Mouse (Mus musculus) layer of hippocampus, adult 9-10 months (tissue): ENCODE data around the gene Ikbke.
"Not testable (repeated sequence)": the region's sequence is repeated elsewhere in the genome, so short reads cannot be mapped to it uniquely, and the experiment has no call there.

Experiments used
- DNase-seq: peaks from one replicate; pipeline ENCODE4 v3.0.0; 2022; ENCODE audit warnings: low spot score

Gene Ikbke

DNA sequence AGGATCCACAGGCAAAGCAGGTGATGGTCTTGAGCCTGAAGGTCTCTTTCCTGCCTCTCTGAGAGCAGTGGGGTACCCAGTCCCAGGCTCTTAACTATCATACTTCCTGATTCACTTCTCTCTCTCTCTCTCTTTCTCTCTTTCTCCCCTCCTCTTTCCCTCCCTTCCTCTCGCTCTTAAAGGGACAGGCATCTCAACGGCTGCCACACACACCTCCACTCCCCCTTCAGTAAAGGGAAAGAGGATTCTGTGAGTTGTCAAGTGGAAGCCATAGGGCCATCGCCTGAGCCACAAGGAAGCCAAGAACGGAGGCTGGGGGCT is at the start of gene Ikbke:
Gene Ikbke, minus strand, starts transcription at position 151 of the 321 bp plus-strand sequence.
- no peak for DNase-seq

DNA sequence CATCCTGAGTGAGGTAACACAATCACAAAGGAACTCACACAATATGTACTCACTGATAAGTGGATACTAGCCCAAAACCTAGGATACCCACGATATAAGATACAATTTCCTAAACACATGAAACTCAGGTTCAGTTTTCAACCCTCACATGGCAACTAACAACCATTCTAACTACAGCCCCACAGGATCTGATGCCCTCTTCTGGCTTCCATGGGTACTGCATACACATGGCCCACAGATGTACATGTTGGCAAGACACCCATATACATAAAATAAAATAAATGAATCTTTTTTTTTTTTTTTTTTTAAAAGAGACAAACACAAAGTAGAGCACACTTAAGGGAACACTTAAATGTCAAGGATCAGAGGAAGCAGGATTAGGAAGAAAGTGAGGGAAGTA is 49.7 kb upstream of the Ikbke start:
- DNase-seq = not testable (repeated sequence)

DNA sequence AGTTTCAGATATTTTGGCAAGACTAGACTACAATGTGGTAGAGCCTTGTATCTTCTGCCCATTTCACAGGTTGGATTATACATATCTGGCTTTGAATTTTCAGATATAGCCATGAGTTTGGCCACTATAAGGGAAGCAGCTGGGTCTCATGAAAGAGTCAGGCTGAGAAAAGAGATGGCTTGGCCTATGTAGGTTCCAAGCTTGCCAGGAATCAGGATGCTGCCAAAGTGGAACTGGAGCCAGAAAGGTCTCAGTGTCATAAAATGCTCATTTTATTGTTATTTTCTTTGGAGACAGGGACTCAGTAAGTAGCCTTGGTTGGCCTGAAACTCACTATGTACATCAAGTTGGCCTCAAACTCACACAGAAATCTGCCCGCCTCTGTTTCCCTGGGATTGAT is 47.8 kb upstream of the Ikbke start:
- DNase-seq = no peak

DNA sequence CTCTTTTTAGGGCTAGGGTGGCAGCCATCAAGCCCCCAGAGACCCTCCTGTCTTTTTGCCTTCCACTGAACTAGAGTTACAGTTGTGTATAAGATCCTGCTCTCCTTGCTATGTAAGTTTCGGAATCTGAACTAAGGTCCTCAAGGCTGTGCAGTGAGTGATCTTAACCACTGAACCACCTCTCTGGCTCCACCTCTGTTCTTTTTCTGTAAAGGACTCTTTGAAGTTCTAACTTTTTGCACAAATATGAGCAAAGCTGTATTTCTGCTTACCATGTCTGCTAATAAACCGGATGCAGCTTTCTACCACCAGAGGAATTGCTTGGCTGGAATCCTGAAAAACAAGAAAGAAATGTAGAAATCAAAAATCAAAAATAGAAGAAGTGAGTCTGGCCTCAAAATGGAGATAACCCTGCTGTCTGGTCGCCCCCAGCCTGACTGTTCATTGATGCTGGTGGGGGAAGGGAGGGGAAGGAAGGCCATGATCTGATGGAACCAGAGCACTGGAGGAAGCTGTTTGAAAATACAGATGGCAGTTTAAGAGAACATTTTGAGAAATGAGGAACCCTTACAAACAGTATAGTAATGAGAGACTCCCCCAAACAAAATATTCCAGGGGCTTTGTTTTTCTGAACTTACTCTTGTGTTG is 45.5 kb upstream of the Ikbke start:
- no peak for DNase-seq

DNA sequence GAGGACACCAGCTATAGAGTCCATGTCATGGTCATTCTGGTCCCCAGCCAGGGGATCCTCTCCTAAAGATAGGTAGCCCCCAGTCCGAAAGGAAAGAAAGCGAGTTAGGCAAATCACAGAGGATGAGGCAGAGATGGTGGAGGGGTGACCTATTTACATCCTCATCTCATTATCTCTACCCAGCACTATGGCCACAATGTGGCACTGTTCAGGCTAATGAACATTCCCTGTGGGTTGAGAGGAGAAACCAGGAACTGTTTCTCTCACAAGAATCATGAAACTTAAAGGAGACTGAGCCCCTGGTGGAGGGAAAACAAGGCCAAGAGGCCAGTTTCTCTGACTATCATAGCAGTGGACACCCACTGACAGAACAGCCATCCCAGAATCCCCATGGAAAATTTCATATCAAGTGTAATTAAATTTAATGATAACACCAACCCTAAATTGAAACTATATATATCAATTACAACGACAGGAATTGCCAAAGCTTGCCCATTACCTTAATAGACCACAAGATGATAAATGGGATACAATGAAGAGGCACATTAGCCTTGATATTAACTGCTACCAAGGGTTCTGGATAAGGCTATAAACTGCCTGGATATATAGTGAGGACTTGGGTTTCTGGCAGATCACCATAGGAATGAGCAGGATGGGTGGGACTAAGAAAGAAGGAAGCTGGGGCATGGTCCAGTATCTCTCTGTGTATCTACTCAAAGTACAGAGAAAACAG is 40.4 kb upstream of the Ikbke start:
- no peak for DNase-seq

DNA sequence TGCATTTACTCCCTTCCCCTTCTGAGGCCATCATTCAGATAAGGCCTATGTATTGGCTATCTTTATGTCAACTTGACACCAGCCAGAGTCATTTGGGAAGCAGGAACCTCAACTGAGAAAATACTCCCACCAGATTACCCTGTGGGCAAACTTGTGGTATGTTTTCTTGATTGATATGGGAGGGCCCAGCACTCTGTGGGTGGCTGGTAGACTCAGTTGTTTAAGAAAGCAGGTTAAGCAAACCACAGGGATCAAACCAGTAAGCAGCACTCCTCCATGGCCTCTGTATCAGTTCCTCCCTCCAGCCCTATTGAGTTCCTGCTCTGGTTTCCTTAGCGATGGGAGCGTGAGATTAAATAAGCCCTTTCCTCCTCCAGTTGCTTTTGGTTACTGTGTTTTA is 39.0 kb upstream of the Ikbke start:
- DNase-seq = no peak

DNA sequence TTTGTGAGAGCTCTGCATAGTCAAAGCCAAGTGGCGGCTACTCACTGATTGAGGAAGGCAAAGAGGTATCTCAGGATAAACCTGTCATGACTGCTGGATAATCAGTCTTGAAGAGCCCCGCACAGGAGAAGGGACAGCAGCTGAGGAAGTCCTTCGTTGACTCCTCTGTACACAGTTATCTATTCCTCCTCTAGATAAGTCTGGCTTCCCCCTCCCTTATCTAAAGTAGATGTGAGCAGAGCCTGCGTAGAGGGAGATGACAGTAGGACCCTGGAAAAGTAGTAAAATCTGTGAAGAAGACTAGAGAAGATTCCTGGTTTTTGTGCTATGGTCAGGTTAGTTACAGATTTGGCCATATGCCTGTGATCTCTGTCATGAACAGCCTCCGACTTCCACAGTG is 38.2 kb upstream of the Ikbke start:
- DNase-seq = no peak

DNA sequence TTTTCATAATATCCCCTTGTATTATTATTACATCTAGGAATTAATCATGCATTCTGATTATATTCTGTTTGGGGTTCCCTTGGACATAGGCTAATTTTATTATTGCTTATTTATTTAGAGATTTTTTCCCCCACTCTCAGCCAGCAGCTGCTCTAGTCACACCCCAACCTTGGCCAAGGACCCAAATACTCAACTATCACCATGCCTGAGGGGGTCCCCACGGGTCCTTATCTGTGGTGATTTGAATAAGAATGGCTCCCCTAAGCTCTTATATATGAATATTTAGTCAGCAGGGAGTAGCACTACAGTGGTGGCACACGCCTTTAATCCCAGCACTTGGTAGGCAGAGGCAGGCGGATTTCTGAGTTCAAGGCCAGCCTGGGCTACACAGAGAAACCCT is 31.9 kb upstream of the Ikbke start:
- DNase-seq = no peak

DNA sequence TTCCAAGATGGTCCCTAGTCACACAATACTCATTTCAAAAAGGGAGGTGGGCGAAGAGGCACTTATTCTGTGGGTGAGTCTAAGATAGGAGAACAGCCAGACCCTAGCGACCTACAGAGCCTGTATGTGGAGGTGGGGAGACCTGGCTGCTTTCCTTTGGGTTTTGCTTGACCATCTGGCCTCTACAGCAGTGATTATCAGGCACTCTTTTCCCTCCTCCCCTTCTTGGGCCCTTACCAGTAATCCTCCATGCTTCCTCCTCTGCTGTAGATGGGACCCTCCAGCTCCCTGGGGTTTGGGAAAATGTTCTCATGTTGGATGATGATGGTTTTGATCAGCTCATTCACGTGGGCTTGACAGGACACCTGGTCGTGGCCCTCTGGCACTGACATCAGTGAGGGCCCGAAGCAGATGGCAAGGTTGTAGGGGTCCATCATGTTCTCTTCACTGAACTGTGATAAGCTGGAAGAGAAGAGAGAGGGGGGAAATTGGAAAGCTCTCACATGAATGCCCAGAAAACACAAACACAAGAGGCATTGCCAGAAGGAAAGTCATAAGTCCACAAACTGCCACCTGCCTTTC is 30.9 kb upstream of the Ikbke start:
- DNase-seq = no peak

DNA sequence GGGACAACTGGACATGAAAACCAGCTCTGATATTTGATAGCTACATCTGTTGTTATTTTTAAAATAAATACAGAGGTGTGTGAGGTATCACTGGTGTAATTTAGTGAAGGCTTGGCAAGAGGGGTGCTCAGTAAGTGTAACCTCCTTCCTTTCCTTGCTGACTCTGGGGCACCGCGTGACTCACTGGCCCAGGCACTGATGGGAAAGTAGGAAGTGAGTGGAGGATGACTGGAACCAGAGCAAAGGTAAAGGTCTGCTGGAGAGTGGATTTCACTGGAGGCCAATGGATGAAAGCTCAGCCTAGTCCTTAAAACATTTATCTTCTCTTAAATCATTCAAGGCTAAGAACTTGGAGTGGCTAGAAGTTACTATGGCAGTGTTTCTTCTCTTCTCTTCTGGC is 21.3 kb upstream of the Ikbke start:
- no peak for DNase-seq

DNA sequence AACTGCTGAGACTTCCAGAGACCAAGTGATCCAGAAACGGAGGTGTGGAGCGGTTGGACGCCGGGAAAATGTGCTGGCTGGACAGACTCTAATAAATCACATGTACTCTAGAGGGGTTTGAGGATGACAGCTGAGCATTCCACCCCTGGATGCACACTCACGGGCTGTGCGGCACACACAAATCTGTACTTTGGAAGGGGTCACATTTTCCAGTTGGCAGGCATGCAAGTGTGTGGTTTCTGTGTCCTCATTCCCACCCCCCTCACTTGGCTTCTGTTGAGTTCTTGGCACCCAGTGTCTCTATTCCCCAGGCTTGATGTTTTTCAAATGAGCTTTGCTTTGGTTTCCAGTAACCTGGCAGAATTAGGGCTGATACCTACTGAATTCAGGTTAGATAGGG is 20.4 kb upstream of the Ikbke start:
- no peak for DNase-seq

DNA sequence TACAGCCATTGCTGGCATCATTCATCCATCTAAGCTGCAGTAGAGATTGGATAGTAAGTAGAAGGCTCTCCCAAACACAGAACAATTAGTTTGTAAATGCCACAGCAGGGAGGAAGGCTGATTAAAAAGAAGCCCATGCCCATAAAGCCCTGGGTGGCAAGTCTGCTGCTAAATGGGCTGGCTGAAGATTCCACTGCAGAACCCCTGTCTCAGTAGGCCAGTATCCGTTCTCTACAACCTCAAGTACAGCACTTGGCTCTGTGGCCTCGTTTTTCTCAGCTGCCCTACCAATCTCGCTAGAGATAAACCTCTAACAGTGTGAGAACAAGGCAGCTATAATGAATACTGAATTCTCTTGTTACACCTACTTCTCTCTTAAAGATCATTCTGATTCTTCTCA is 19.8 kb upstream of the Ikbke start:
- DNase-seq = no peak

DNA sequence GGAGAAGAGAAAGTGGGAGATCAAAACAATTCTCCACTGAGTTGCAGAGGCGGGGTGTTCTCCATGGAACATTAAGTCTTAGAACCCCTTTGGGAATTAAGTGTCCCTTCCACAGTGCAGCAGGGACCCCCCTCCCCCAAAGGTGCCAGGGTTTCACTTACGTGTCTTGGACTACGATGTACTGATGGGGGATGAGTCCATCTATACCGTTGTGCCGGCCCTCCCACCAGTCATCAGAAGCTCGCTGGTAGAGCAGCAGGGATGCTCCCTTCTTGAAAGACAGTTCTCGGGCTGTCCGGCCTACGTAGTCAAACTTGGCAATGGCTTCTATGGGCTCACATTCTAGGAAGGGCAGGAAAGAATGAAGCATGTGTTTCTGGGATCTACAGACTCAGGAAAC is 18.8 kb upstream of the Ikbke start:
- DNase-seq = no peak

DNA sequence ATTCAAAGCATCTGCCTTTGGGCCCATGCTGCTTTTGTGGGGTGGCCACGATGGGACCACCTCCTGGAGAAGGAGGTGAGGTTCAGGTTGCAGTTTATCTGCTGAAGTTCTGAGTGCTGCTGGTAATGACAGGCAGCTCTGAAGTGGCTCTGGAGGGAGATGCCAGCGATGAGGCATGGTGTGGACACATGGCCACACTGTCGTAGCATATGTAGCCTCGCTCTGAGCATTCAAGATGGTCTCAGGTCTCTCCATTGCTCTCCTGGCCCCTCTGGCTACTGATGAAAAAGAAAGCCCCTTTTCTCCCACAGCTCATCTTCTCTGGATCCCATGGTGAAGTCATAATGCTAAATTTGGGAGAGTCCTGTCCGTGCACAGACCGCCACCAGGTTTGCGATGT is 17.3 kb upstream of the Ikbke start:
- DNase-seq = no peak

DNA sequence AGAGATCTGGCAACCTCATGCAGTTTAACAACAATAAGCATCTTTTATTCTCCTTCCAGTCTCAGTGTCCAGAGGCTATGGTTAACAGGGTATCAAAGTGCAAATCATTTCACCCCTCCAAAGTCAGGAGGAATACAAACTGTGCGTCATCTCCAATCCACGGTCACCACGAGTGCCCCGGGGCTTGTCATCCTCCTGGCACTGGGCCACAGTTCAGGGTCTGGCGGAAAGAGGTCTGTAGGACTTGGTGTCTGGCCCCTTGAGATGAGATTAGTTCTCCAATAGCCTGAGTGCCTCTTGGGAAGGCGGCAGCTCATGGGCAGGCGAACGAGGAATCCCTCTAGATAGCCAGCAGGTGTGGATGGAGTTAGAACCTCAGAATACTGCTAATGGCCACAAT is 15.8 kb upstream of the Ikbke start:
- DNase-seq = no peak

DNA sequence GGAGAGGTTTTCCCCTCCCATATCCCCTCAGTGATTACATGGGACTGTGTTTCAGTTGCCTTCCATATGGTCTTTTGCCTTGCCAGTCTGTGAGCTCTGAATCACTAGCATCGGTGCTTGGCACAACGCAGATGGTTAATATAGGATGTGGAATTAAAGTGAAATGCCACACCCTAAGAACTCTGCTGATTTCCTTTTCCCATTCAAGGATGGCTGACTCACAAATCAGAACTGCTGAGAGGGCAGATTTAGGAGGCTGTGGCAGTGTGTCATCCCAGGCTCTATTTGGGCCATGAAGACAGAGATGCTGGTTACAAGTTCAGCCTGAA is 14.5 kb upstream of the Ikbke start:
- peak; percentile 40 for DNase-seq

DNA sequence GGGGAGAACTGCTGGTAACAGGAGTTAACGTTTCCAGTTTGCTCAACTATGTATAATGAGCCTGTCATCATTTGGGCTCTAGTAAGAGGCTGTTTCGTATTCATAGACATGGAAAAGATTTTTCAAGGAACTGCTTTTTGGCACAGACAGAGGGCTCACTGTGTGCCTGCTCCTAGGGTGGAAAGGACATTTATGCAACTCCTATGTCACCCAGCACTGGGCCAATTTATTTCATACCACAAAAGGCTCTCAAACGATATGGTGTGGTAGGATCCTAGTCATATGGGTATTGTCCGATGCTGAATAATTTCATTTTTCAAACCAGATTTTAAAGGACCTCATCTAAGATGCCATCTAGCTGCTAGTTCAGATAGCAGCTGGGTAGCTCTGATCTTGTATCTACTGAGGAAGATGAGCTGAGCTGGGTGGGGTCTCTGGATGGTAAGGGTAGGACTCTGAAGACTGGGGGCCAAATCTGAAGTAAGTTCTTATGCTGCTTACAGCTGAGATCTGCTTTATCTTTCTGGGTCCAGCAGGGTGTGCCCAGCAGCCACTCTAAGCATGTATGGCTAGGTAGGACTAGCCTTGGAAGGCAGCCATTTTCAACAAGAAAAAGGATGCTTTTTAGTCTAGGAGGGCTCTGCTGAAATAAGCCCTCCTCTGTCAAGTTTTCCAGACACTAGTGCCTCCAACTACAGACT is 14.0 kb upstream of the Ikbke start:
- no peak for DNase-seq

DNA sequence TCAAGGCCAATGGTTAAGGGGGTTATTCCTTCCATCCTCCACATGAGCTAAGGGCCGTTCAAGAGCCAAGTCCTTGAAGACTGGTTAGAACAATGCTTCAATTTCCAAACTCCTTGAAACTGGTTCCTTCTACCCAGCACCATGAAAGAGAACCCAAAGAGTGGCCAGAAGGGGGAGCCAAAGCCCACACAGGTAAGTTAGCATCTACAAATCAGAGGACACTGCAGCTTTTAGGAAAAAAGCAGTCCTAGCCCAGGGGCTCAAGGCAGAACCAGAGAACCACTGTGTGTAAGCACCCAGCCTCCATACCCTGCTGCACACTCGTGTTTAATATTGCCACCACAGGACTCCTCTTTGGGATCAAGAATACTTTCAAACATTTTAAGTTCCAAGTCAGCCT is 11.2 kb upstream of the Ikbke start:
- peak; percentile 63 for DNase-seq

DNA sequence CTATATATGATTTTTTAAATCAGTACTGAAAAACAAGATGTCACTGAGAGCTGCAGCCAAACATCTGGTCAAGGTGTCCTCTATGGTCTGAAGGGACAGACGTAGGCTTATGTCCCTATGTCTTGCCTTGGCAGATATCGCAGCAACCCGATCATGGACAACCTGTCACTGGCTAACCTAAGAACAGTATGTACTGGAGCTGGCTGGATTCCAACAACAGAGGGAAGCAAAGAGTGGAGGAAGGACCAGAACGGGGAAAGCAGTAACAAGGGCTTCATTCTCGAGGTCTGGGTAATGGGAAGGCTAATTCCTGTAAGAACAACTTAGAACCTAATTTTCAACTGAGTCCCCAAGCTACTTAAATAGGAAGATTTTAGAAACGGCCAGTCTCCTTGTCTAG is 9.5 kb upstream of the Ikbke start:
- no peak for DNase-seq

DNA sequence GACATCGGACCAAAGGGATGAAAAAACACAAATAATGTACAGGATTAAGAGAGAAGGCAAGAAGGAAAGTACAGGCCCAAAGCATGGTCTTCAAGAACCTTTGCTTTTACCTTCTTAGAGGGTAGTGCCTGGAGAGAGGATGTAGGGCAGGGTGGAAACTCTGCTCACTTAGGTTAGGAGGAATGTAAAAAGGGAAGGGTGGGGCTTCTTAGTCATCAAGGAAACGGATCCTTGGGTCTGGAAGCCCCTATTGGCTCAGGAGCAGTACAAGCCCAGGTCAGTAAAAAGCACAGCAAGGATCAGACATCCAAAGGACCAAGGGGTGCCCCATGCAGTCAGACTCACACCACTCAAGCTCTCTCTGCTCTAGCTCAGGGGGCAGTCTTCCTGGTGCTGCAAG is 7.9 kb upstream of the Ikbke start:
- no peak for DNase-seq

DNA sequence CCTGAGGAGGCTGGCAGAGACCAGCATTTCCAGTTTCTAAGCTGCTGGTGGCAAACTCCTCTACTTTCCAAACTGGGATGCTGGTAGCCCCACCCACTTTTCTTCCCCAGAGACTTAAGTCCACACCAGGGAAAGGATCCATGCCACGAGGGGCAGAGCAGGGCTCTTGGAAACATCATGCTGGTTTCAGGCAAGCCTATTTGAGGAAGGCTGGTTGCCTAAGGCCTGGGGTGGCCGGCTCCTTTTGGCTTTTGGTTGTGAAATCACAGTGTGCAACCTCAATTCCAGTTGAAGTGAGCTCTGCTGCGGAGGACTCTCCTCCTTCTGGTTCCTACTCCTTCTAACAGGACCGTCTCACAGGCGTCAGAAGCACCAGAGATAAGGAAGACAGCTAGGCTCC is 7.4 kb upstream of the Ikbke start:
- DNase-seq = no peak

DNA sequence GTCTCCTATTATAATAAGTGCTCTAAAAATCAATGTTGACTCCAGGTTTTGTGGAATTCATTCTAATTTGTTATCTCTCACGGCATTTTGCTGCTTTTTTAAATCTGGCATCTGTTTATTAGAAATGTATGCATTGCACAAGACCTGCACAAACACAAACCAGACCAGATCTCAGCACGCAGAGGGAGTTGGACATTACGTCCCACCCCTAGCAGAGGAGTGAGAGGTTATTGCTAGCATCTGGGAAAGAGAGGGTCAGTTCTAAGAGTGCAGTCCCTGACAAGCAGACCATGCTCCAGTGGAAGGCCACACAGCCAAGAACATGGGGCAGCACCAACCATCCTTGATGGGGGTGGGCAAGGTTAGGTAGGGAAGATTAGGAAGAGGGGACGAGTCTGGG is 5.2 kb upstream of the Ikbke start:
- no peak for DNase-seq

DNA sequence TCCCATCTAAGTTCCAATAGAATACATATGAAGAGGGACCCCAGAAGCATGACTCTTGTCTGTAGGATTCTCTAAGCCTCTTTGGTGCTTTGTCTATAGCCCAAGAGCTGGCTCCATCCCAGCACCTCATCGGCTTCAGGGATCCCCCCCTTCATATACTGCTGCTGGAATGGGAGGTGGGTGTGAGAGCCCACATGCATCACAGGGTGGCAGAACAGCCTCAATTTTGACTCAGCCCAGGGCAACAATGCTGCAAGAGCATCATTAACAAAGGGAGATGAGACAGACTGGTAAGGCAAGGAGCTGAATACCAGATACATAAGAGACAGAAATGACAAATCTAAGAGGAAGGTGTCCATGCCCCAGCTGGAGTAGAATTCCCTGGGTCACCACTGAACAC is 4.8 kb upstream of the Ikbke start:
- no peak for DNase-seq

DNA sequence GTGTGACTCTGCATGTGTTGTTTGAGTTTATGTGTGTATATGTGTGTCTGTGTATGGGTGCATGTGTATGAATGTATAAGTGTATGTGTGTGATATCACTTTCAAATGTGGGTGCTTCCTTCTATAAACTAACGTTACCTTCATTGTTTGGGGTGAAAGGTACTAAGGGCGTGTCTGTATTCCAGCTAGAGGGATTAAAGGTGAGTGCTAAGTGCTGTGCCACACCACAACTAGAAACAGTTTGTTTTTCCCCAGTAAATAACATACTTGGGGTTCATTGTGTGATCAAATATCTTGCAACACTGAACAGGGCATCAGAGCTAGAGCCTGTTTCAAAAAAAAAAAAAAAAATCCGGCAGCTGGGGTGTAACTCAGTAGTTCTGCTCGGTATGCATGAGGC is 2.3 kb upstream of the Ikbke start:
- DNase-seq = no peak
